Mouse (Mus musculus) CD8-positive naive resting alpha-beta T cell, adult 57 days (primary cell): ENCODE data around the gene Sept14. TPM values are rescaled to one million over a fixed set of nuclear protein-coding genes. Genes with fewer than 3 reads are reported as not detected.

Experiments
- total RNA-seq: library from RNA; stranded (reverse); gene quantifications from one replicate; pipeline ENCODE4 v1.2.4, GENCODE M21; 2023

Sept14 gene
- total RNA-seq, result not detected

GRCm38 (mm10) chr5:129708412-129708811 lies at the start of gene Sept14:
Gene Sept14, minus strand, starts transcription at chr5:129708512.

GRCm38 (mm10) chr5:129724834-129725773 lies 16.8 kb upstream of the Sept14 start, which contains the start of gene Nipsnap2:
Gene Nipsnap2, plus strand, starts transcription at chr5:129725063.

GRCm38 (mm10) chr5:129715326-129715861 lies 7.1 kb upstream of the Sept14 start, which contains the start of gene Mrps17:
Gene Mrps17, plus strand, starts transcription at chr5:129715497.

GRCm38 (mm10) chr5:129670036-129670458 lies 38.3 kb downstream of the Sept14 start, which contains the start of gene Zfp11:
Gene Zfp11, minus strand, starts transcription at chr5:129670099.

Other genes with a start within 250 kb of the Sept14 start
- 143 TPM for gene Sfswap, start 207.3 kb downstream of the Sept14 start, total RNA-seq
- 0.95 TPM for gene Mmp17, start 124.3 kb downstream of the Sept14 start, total RNA-seq
- 1.1 TPM for gene Zfp11, start 38.4 kb downstream of the Sept14 start, total RNA-seq
- gene Mrps17, start 7.0 kb upstream of the Sept14 start, total RNA-seq, result 44.2 TPM
- gene Nipsnap2, start 16.6 kb upstream of the Sept14 start, total RNA-seq, result 29.2 TPM
- gene Psph, start 78.9 kb upstream of the Sept14 start, total RNA-seq, result 15.9 TPM
- gene Sumf2, start 138.5 kb upstream of the Sept14 start, total RNA-seq, result 11.1 TPM
- 147 TPM for gene Chchd2, start 179.0 kb upstream of the Sept14 start, total RNA-seq
- gene Zbed5, start 187.2 kb upstream of the Sept14 start, total RNA-seq, result 1.6 TPM
- 0.64 TPM for gene Phkg1, start 190.0 kb upstream of the Sept14 start, total RNA-seq
- gene Nupr1l, start 200.0 kb upstream of the Sept14 start, total RNA-seq, result 0.28 TPM
- 12.9 TPM for gene Vkorc1l1, start 233.5 kb upstream of the Sept14 start, total RNA-seq